Mouse (Mus musculus) embryonic fibroblast, embryonic 13.5 days (primary cell): ENCODE measurements around the gene Cd27. TPM values are rescaled to one million over a fixed set of nuclear protein-coding genes. Genes with fewer than 3 reads are reported as not detected.
A peak's percentile ranks its signal among the peaks of the same experiment; 100 is the strongest.

ENCODE experiments used
- H3K27ac ChIP-seq: 2 replicates; pipeline ENCODE4 v1.5.1; 2012; ENCODE audit warnings: low read length, control low read depth, inconsistent platforms; ENCODE audit not compliant: insufficient read depth
- H3K4me1 ChIP-seq: 2 replicates; pipeline ENCODE4 v1.6.1; 2011; ENCODE audit warnings: low read length; ENCODE audit not compliant: control insufficient read depth, insufficient read depth
- H3K4me3 ChIP-seq: 2 replicates; pipeline ENCODE4 v1.5.1; 2011; ENCODE audit warnings: mild to moderate bottlenecking, control low read depth, low read length; ENCODE audit not compliant: insufficient read depth
- CTCF ChIP-seq: IDR thresholded peaks from 2 replicates; pipeline ENCODE4 v1.5.1; 2011; ENCODE audit warnings: mild to moderate bottlenecking, control low read depth, low read length, moderate library complexity, borderline replicate concordance; ENCODE audit not compliant: insufficient read depth
- POLR2A ChIP-seq: IDR thresholded peaks from 2 replicates; pipeline ENCODE4 v1.6.1; 2011; ENCODE audit warnings: low read depth, mild to moderate bottlenecking, control low read depth, low read length, moderate library complexity
- polyA plus RNA-seq: library from polyadenylated mRNA; stranded (reverse); fragments of >200 nt; gene quantifications from 2 replicates; pipeline ENCODE4 v1.2.4, GENCODE M21; 2011; ENCODE audit warnings: low read depth; ENCODE audit not compliant: missing spikeins, insufficient read length

Gene Cd27
- polyA plus RNA-seq, 1 experiment, result not detected

DNA sequence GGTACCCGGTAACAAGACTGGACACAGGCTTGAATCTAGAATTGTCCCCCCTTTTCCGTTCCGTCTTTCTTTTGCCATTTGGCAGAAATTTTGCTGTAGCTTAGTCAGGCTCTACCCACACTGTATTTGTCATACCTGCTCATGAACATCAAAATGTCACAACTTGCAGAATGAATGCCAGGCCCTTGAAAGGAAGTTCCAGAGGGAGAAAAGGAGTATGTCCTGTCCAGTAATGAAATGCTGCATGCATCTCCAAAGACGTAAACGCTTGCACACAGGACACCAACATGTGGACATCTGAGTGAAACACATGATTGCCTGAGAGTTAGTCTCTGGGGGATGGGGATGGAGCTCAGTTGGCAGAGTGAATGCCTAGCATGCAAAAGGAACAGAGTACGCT is 23.1 kb downstream of the Cd27 start:
- Histone ChIP-seq H3K4me3 (no peak overlapping the region), H3K27ac (no peak overlapping the region), H3K4me1 (no peaks in the 10 kb centered on the region)
- no peak for TF ChIP-seq CTCF
- no peak for TF ChIP-seq POLR2A

- no peak for TF ChIP-seq CTCF
- no peak for TF ChIP-seq POLR2A
- Histone ChIP-seq H3K4me1 (no peaks in the 10 kb centered on the region), H3K4me3 (no peak overlapping the region), H3K27ac (no peak overlapping the region)
Measured at GRCm38 (mm10) chr6:125213129-125213528, 23.7 kb downstream of the Cd27 start.

DNA sequence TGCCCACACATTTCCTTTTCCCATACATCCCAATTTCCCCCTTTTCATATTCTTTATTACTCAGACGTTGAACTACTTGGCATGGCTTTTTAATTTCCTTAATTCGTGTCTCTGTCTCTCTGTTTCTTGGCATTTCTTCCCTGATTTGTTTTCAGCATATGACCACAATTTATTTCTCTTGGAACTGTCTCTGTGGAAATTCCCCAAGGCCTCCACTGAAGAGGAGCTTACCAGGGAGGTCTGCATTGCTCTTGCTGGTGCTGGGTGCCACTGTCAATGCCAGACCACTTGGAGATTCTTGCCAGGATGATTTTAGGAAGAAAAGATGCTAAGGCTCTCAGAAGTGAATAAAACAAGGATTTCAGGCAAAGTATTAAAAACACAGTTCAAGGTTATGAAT is 24.2 kb downstream of the Cd27 start:
- Histone ChIP-seq H3K27ac (no peak overlapping the region), H3K4me3 (no peak overlapping the region), H3K4me1 (no peaks in the 10 kb centered on the region)
- TF ChIP-seq CTCF, result no peak
- TF ChIP-seq POLR2A, result no peak

DNA sequence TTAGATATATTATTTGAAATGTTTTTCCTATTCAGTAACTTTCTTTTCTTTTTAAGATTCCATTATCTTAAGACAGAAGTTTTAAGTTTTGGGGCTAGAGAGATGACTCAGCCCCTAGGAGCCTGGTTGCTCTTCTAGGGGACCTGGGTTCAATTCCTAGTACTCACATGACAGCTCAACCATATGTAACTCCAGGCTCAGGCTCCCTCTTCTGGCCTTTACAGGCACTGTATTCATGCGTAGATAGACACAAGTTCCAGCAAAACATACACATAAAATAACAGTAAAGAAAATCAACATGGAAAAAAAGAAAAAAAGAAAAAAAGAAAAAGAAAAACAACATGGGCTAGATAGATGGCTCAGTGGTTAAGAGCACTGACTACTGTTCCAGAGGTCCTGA is 26.4 kb downstream of the Cd27 start:
- no peak overlapping the region for H3K27ac ChIP-seq
- H3K4me3 ChIP-seq, result no peak overlapping the region
- no peaks in the 10 kb centered on the region for H3K4me1 ChIP-seq
- TF ChIP-seq CTCF, result no peak
- TF ChIP-seq POLR2A, result no peak

GRCm38 (mm10) chr6:125197166-125197565 is 39.6 kb downstream of the Cd27 start:
- H3K27ac ChIP-seq, result no peak overlapping the region
- H3K4me3 ChIP-seq, result no peak overlapping the region
- no peak for TF ChIP-seq CTCF
- no peak for TF ChIP-seq POLR2A
- no peaks in the 10 kb centered on the region for H3K4me1 ChIP-seq

DNA sequence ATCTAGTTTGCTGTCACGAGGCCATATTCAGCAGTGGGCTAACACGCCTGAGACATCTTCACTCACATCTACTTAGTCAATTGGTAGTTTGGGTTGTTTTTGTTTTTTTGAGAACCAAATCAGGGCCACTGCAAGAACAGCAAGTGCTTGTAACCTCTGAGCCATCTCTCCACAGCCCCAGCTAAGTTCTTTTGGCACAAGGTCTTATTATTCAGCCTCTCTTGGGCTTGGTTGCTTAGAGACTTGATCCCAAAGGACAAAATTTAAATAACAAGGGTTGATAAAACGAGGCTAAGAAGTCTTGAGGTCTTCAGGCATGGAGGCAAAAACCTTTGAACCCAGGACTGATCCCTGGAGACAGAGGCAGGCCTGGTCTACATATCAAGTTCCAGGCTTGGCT is 40.5 kb downstream of the Cd27 start:
- no peak overlapping the region for H3K4me3 ChIP-seq
- no peak overlapping the region for H3K27ac ChIP-seq
- TF ChIP-seq POLR2A (no peak), CTCF (no peak)
- H3K4me1 ChIP-seq, result no peaks in the 10 kb centered on the region

GRCm38 (mm10) chr6:125195541-125196075 is 41.2 kb downstream of the Cd27 start:
- no peak for TF ChIP-seq CTCF
- TF ChIP-seq POLR2A, result peak; percentile 21; the same call in 1 of the 2 replicates
- Histone ChIP-seq H3K4me3 (no peak overlapping the region), H3K4me1 (no peaks in the 10 kb centered on the region), H3K27ac (no peak overlapping the region)

DNA sequence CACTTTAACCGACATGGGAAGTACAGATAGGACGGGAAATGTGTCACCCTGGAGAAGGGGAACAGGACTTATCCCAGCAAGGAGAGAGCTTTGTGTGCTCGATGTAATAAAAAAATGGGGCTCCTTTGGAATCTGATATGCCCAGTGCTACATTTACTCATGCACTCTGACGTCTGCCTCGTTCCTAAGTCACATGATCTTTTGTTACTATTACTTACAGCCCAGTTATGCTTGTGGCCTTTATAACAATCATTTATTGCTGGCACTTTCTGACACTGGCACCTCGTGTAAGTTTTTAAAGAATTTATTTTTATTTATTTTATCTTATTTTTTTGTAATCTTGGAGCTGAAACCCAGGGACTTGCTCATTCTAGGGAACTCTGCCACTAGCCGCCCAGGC is 43.4 kb downstream of the Cd27 start:
- TF ChIP-seq CTCF, result no peak
- TF ChIP-seq POLR2A, result no peak
- Histone ChIP-seq H3K4me3 (peak overlapping the region; percentile 73; the same call in 1 of the 2 replicates), H3K4me1 (no peaks in the 10 kb centered on the region), H3K27ac (no peak overlapping the region)

DNA sequence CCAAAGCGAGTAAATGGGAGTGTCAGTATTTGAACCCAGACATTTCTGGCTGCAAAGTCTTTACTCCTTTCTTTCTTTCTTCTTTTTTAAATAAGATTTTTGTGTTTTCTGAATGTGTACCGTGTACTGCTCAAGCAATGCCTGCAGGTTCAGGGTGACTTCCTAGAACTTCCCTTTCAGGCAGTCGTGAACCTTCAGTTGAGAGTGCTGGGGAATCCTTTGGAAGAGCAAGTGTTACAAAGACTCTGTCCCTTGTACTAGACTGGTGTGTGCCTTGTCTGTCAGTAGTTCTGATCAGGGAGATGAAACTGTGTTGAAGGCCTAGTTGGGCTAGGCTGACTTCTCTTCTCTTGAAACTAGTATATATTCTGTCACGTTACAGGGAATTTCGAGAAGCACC is 44.0 kb downstream of the Cd27 start:
- Histone ChIP-seq H3K27ac (peak overlapping the region; percentile 98), H3K4me1 (no peaks in the 10 kb centered on the region), H3K4me3 (peak overlapping the region; percentile 73)
- TF ChIP-seq CTCF, result no peak
- TF ChIP-seq POLR2A, result no peak

DNA sequence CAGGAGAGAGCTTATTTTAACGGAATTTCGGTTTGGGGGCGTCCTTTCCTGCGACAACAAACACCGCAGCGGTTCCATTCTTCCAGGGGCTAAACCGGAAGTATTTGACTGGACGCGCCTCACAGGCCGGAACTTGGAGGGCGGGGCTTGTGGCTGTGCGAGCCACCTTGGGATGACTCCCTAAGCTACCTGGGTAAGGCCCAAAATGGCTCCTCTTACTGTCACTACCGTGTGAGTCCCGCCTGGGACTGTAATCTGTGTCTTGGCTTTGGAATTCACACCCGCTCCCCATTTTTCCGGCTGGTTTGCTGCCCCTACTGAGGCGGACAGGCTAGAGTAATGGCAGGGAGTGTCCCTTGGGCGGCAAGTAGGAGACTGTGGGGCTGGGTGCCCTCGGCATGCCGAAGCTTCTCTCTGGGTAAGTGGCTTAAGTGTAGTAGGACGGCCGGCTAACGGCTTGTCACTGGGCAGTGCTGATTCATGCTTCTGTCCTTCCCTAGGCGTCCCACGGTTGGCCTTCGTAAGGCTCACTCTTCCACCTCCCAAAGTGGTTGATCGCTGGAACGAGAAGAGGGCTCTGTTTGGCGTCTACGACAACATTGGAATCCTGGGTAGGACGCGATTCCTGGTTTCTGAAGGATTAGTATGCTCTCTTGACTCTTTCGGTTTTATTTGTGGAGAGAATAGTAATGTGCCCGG is 44.6 kb downstream of the Cd27 start:
- peak overlapping the region; percentile 98 for H3K27ac ChIP-seq
- no peaks in the 10 kb centered on the region for H3K4me1 ChIP-seq
- TF ChIP-seq CTCF, result no peak
- TF ChIP-seq POLR2A, result peak; percentile 32
- H3K4me3 ChIP-seq, result peak overlapping the region; percentile 73
